Mouse (Mus musculus): ENCODE measurements around the gene Tef.
A peak's percentile ranks its signal among the peaks of the same experiment; 100 is the strongest.

Gene Tef

GRCm38 (mm10) chr15:81828426-81829207 is 26.4 kb downstream of the Tef start:
- peak; percentile 64 for DNase-seq (ENCODE audit: low read depth, low spot score)

- no peak for DNase-seq (ENCODE audit: low read depth, low spot score)
Observed at GRCm38 (mm10) chr15:81829208-81829580, 27.0 kb downstream of the Tef start.

- no peak for DNase-seq (ENCODE audit: low read depth, low spot score)
Observed at GRCm38 (mm10) chr15:81830530-81830929, 28.3 kb downstream of the Tef start.

- DNase-seq (ENCODE audit: low read depth, low spot score), result peak; percentile 97
Observed at GRCm38 (mm10) chr15:81831136-81831825, 29.1 kb downstream of the Tef start.

GRCm38 (mm10) chr15:81832219-81832618 is 30.0 kb downstream of the Tef start:
- DNase-seq (ENCODE audit: low read depth, low spot score), result peak; percentile 83

GRCm38 (mm10) chr15:81833481-81833880 is 31.3 kb downstream of the Tef start:
- no peak for DNase-seq (ENCODE audit: low read depth, low spot score)

GRCm38 (mm10) chr15:81834171-81834841 is 32.1 kb downstream of the Tef start:
- no peak for DNase-seq (ENCODE audit: low read depth, low spot score)

- DNase-seq (ENCODE audit: low read depth, low spot score), result no peak
Observed at GRCm38 (mm10) chr15:81835007-81835880, 33.0 kb downstream of the Tef start.

- DNase-seq (ENCODE audit: low read depth, low spot score), result no peak
Observed at GRCm38 (mm10) chr15:81836124-81836821, 34.1 kb downstream of the Tef start.

GRCm38 (mm10) chr15:81836966-81837920 is 35.0 kb downstream of the Tef start:
- no peak for DNase-seq (ENCODE audit: low read depth, low spot score)

GRCm38 (mm10) chr15:81838554-81839235 is 36.5 kb downstream of the Tef start:
- no peak for DNase-seq (ENCODE audit: low read depth, low spot score)

- no peak for DNase-seq (ENCODE audit: low read depth, low spot score)
Observed at GRCm38 (mm10) chr15:81839634-81840033, 37.4 kb downstream of the Tef start.

GRCm38 (mm10) chr15:81840306-81840705 is 38.1 kb downstream of the Tef start:
- DNase-seq (ENCODE audit: low read depth, low spot score), result no peak

GRCm38 (mm10) chr15:81842275-81842674 is 40.1 kb downstream of the Tef start:
- DNase-seq (ENCODE audit: low read depth, low spot score), result no peak

- DNase-seq (ENCODE audit: low read depth, low spot score), result no peak
Observed at GRCm38 (mm10) chr15:81845033-81845625, 42.9 kb downstream of the Tef start.

GRCm38 (mm10) chr15:81845724-81846123 is 43.5 kb downstream of the Tef start:
- no peak for DNase-seq (ENCODE audit: low read depth, low spot score)

GRCm38 (mm10) chr15:81846755-81847154 is 44.5 kb downstream of the Tef start:
- DNase-seq (ENCODE audit: low read depth, low spot score), result no peak

- no peak for DNase-seq (ENCODE audit: low read depth, low spot score)
Observed at GRCm38 (mm10) chr15:81847161-81847560, 44.9 kb downstream of the Tef start.

GRCm38 (mm10) chr15:81847861-81848260 is 45.6 kb downstream of the Tef start:
- DNase-seq (ENCODE audit: low read depth, low spot score), result no peak

Measured in A20 (cell line).